Mouse (Mus musculus) hindlimb bud, embryonic 11.5 days (tissue): Measurements from ENCODE around the gene Fam47c.

Experiments
- DNase-seq: peaks from one replicate; pipeline ENCODE4 v3.0.0-alpha.2; 2012; ENCODE audit warnings: low read depth, low spot score; ENCODE audit errors: extremely low spot score

The Fam47c gene

GRCm38 (mm10) chrX:78737463-78737862 lies at the start of gene Fam47c:
Fam47c (plus strand) TSS chrX:78737763.
- no peak for DNase-seq

DNA sequence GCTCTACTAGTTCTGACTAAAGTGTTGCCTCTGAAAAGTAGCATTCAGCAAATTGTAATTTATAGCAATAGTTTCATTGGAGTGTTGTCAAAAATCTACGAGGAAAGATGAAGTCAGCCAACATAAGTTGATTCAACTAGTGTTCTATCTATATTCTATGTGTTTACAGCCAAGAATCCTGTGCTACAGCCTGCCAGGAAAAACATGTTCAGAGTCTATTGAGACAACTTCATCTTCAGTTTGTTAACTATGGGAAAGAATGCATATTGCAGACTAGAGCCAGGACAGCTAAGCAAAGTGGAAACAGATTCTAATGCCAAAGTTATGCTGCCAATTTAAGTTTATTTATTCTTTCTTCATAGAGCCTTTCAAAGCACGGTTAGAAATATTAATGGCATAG lies 31.8 kb downstream of the Fam47c start:
- DNase-seq, result no peak

DNA sequence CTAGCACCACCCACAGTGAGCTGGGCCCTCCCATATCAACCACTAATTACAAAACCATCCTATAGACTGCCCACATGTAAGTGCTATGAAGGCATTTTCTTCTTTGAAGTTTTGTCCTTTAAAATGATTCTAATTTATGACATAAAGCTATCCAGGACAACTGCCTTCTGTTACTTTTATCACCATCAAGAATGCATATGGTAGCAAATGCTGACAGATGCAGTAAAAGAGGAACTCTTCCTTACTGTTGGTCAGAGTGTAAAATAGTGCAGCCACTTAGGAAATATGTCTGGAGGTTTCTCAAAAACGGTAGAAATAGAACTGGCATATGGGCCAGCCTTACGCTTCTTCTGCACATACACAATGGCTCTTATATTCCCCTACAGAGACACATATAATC lies 39.5 kb downstream of the Fam47c start:
- DNase-seq, result no peak
